Mouse (Mus musculus): ENCODE data around the gene Psma6. TPM values are rescaled to one million over a fixed set of nuclear protein-coding genes. Genes with fewer than 3 reads are reported as not detected.
A peak's percentile ranks its signal among the peaks of the same experiment; 100 is the strongest.

The Psma6 gene
- polyA plus RNA-seq, 1 experiment, result 162 TPM

GRCm38 (mm10) chr12:55429956-55430355 is 45.9 kb downstream of the Psma6 start:
- no peak for TF ChIP-seq CTCF (IDR thresholded peaks at IDR 0.05; ENCODE audit: borderline replicate concordance, extremely low read depth, insufficient read depth, insufficient read length)
- TF ChIP-seq POLR2A (IDR thresholded peaks at IDR 0.05; ENCODE audit: borderline replicate concordance, extremely low read depth, insufficient read depth, insufficient read length, poor library complexity, severe bottlenecking), result no peak
- no peak for DNase-seq (ENCODE audit: low read depth)

- no peak for TF ChIP-seq POLR2A (IDR thresholded peaks at IDR 0.05; ENCODE audit: borderline replicate concordance, extremely low read depth, insufficient read depth, insufficient read length, poor library complexity, severe bottlenecking)
- TF ChIP-seq CTCF (IDR thresholded peaks at IDR 0.05; ENCODE audit: borderline replicate concordance, extremely low read depth, insufficient read depth, insufficient read length), result no peak
These were observed 48.4 kb downstream of the Psma6 start for GRCm38 (mm10) chr12:55432284-55432919.

GRCm38 (mm10) chr12:55432920-55433284 is 48.9 kb downstream of the Psma6 start:
- TF ChIP-seq CTCF (IDR thresholded peaks at IDR 0.05; ENCODE audit: borderline replicate concordance, extremely low read depth, insufficient read depth, insufficient read length) (no peak), POLR2A (IDR thresholded peaks at IDR 0.05; ENCODE audit: borderline replicate concordance, extremely low read depth, insufficient read depth, insufficient read length, poor library complexity, severe bottlenecking) (no peak)
- DNase-seq (ENCODE audit: low read depth), result no peak

More at GRCm38 (mm10) chr12:55432284-55432919, 48.4 kb downstream of the Psma6 start:
- DNase-seq (ENCODE audit: low read depth), result no peak

- TF ChIP-seq POLR2A (IDR thresholded peaks at IDR 0.05; ENCODE audit: borderline replicate concordance, extremely low read depth, insufficient read depth, insufficient read length, poor library complexity, severe bottlenecking), result no peak
- TF ChIP-seq CTCF (IDR thresholded peaks at IDR 0.05; ENCODE audit: borderline replicate concordance, extremely low read depth, insufficient read depth, insufficient read length), result no peak
- DNase-seq (ENCODE audit: low read depth), result peak; percentile 24
These were observed 49.9 kb downstream of the Psma6 start for GRCm38 (mm10) chr12:55433802-55434435.

GRCm38 (mm10) chr12:55435080-55435479 is 51.1 kb downstream of the Psma6 start:
- DNase-seq (ENCODE audit: low read depth), result no peak
- TF ChIP-seq CTCF (IDR thresholded peaks at IDR 0.05; ENCODE audit: borderline replicate concordance, extremely low read depth, insufficient read depth, insufficient read length) (no peak), POLR2A (IDR thresholded peaks at IDR 0.05; ENCODE audit: borderline replicate concordance, extremely low read depth, insufficient read depth, insufficient read length, poor library complexity, severe bottlenecking) (no peak)

- DNase-seq (ENCODE audit: low read depth), result no peak
- TF ChIP-seq CTCF (IDR thresholded peaks at IDR 0.05; ENCODE audit: borderline replicate concordance, extremely low read depth, insufficient read depth, insufficient read length) (no peak), POLR2A (IDR thresholded peaks at IDR 0.05; ENCODE audit: borderline replicate concordance, extremely low read depth, insufficient read depth, insufficient read length, poor library complexity, severe bottlenecking) (no peak)
These were observed 53.3 kb downstream of the Psma6 start for GRCm38 (mm10) chr12:55437122-55437826.

- TF ChIP-seq CTCF (IDR thresholded peaks at IDR 0.05; ENCODE audit: borderline replicate concordance, extremely low read depth, insufficient read depth, insufficient read length), result no peak
- no peak for TF ChIP-seq POLR2A (IDR thresholded peaks at IDR 0.05; ENCODE audit: borderline replicate concordance, extremely low read depth, insufficient read depth, insufficient read length, poor library complexity, severe bottlenecking)
- DNase-seq (ENCODE audit: low read depth), result no peak
These were observed 54.0 kb downstream of the Psma6 start for GRCm38 (mm10) chr12:55438058-55438457.

GRCm38 (mm10) chr12:55438611-55439137 is 54.7 kb downstream of the Psma6 start:
- DNase-seq (ENCODE audit: low read depth), result peak; percentile 81
- TF ChIP-seq POLR2A (IDR thresholded peaks at IDR 0.05; ENCODE audit: borderline replicate concordance, extremely low read depth, insufficient read depth, insufficient read length, poor library complexity, severe bottlenecking) (no peak), CTCF (IDR thresholded peaks at IDR 0.05; ENCODE audit: borderline replicate concordance, extremely low read depth, insufficient read depth, insufficient read length) (no peak)

- TF ChIP-seq CTCF (IDR thresholded peaks at IDR 0.05; ENCODE audit: borderline replicate concordance, extremely low read depth, insufficient read depth, insufficient read length) (no peak), POLR2A (IDR thresholded peaks at IDR 0.05; ENCODE audit: borderline replicate concordance, extremely low read depth, insufficient read depth, insufficient read length, poor library complexity, severe bottlenecking) (no peak)
- DNase-seq (ENCODE audit: low read depth), result no peak
These were observed 56.4 kb downstream of the Psma6 start for GRCm38 (mm10) chr12:55440416-55440815.

- no peak for DNase-seq (ENCODE audit: low read depth)
- TF ChIP-seq CTCF (IDR thresholded peaks at IDR 0.05; ENCODE audit: borderline replicate concordance, extremely low read depth, insufficient read depth, insufficient read length) (no peak), POLR2A (IDR thresholded peaks at IDR 0.05; ENCODE audit: borderline replicate concordance, extremely low read depth, insufficient read depth, insufficient read length, poor library complexity, severe bottlenecking) (no peak)
These were observed 58.2 kb downstream of the Psma6 start for GRCm38 (mm10) chr12:55442245-55442644.

Data from brain, embryonic 14.5 days (tissue).